Mouse (Mus musculus) limb, embryonic 10.5 days (tissue): ENCODE results near the gene Polg. TPM values are rescaled to one million over a fixed set of nuclear protein-coding genes. Genes with fewer than 3 reads are reported as not detected.

ENCODE experiments used
- DNase-seq: peaks from one replicate; pipeline ENCODE4 v3.0.0-alpha.2; 2017; ENCODE audit warnings: low spot score
- H3K27ac ChIP-seq: fragments of 300-500 bp; sonication (generic); 2 replicates; pipeline ENCODE4 v1.5.1; 2016; ENCODE audit warnings: mild to moderate bottlenecking
- H3K27me3 ChIP-seq: fragments of 300-500 bp; sonication (generic); 2 replicates; pipeline ENCODE4 v1.6.1; 2016; ENCODE audit warnings: low read depth, mild to moderate bottlenecking; ENCODE audit not compliant: poor library complexity, severe bottlenecking
- H3K36me3 ChIP-seq: fragments of 300-500 bp; sonication (generic); 2 replicates; pipeline ENCODE4 v1.6.1; 2016; ENCODE audit warnings: mild to moderate bottlenecking, moderate library complexity
- H3K4me1 ChIP-seq: fragments of 300-500 bp; sonication (generic); 2 replicates; pipeline ENCODE4 v1.6.1; 2016
- H3K4me3 ChIP-seq: fragments of 300-500 bp; sonication (generic); 2 replicates; pipeline ENCODE4 v1.5.1; 2016; ENCODE audit warnings: mild to moderate bottlenecking, moderate library complexity
- H3K9me3 ChIP-seq: fragments of 300-500 bp; sonication (generic); replicated peaks from 2 replicates; pipeline ENCODE4 v1.6.1; 2016; ENCODE audit warnings: mild to moderate bottlenecking
- WGBS: fragments of 180-500 bp; shearing (Covaris S2); methylation state at CpG from one replicate; pipeline ENCODE4 v1.1.7; 2016; 5-methylcytosine and 5-hydroxymethylcytosine counted together
- polyA plus RNA-seq: library from polyadenylated mRNA; unstranded; fragments of >200 nt; fragmentation: Nextera tagmentation; extraction: Ambion mirVana; gene quantifications from 2 replicates; pipeline ENCODE4 v1.2.1, GENCODE M21; 2016

The Polg gene
- polyA plus RNA-seq, 1 experiment from 2014 or later: 42.3 TPM

DNA sequence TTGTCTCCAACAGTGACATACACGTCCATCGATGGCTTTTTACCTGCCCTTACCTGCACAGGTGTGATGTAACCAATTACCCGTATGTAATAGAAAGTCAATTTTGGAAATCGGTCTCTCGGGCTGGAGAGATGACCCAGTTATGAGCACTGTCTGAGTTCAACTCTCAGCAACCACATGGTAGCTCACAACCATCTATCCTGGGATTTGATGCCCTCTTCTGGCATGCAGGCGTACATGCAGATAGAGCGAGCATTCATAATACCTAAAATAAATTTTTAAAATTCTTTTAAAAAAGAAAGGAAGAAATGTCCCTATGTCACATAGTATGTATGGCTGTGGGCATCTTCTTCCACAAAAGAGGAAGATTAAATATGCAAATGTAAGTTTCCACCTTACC lies 5.3 kb upstream of the Polg start:
- Histone ChIP-seq H3K36me3 (no peaks in the 10 kb centered on the region), H3K27me3 (peaks cover 10% of the 10 kb centered on the region; the same call in 1 of the 2 replicates), H3K27ac (no peak overlapping the region), H3K4me3 (no peak overlapping the region), H3K9me3 (0 out of 2 replicates have a peak, but pooled peaks cover 1% of the 10 kb centered on the region), H3K4me1 (peaks cover 27% of the 10 kb centered on the region)
- DNase-seq: no peak
- WGBS: 71% methylated on average over 7 of the region's 7 CpGs

DNA sequence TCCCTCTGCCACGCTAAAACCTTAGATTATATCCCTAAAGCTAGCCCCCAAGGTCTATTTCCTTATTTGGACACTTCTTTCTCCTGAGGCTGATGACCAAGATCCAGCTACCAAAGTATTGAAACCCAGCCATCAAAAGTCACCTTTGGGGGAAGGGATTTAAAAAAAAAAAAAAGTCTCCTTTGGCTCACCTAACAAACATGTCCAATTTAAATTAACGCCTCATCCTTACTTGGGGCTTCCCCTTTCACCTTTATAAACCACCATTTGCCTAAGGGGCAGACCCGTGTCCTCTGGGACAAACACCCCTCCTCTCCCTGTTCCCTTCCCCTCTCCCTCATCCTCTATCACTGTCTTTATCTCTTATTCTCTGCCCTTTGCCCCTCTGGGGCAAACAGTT lies 4.6 kb upstream of the Polg start:
- H3K4me1 ChIP-seq: peaks cover 30% of the 10 kb centered on the region
- WGBS: 59% methylated on average over 3 of the region's 3 CpGs
- DNase-seq: no peak

DNA sequence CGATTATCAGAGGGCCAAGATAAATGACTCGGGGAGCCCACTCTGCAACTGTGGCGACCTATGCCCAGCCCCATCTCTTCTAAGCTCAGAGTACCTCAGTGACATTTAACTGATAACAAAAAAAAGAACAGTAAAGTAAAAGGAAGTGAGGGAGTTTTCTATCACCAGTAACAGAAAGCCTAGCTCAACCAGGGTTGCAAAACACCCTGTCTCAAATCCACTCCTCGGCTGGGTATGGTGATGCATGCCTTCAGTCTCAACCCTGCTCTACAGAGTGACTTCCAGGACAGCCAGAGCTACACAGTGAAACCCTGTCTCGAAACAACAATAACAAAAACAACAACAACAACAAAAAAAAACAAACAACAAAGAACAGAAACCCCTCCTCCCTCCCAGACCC lies 3.6 kb upstream of the Polg start:
- H3K36me3 ChIP-seq: no peaks in the 10 kb centered on the region; the same call in 1 of the 2 replicates
- peaks cover 13% of the 10 kb centered on the region for H3K27me3 ChIP-seq
- DNase-seq: no peak
- 73% methylated on average over 5 of the region's 5 CpGs for WGBS
- H3K9me3 ChIP-seq: 0 out of 2 replicates have a peak, but pooled peaks cover 1% of the 10 kb centered on the region
- no peak overlapping the region for H3K27ac ChIP-seq
- no peak overlapping the region for H3K4me3 ChIP-seq
- H3K4me1 ChIP-seq: peaks cover 39% of the 10 kb centered on the region

More for the DNA sequence above, 4.6 kb upstream of the Polg start:
- 0 out of 2 replicates have a peak, but pooled peaks cover 1% of the 10 kb centered on the region for H3K9me3 ChIP-seq
- H3K36me3 ChIP-seq: no peaks in the 10 kb centered on the region
- H3K27ac ChIP-seq: no peak overlapping the region
- peaks cover 10% of the 10 kb centered on the region; the same call in 1 of the 2 replicates for H3K27me3 ChIP-seq
- H3K4me3 ChIP-seq: no peak overlapping the region

DNA sequence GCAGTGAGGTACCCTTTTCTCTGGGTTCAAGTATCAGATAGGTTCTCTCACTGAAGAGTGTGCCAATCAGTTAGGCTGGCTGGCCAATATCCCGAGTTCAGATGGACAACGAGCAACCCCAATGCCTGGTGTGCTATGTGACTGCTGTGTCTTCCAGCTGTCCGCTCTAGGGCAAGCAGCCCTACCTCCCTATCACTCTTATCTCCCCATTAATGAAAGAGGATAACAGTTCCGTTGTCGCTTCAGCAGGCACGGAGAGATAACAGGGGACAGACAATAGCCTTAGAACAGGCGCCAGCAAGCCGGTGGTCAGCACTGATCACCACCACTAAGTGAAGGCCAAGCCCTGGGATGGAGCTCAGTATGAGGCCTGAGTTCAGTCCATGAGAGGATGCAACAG lies 2.8 kb upstream of the Polg start:
- Histone ChIP-seq H3K4me1 (peaks cover 47% of the 10 kb centered on the region), H3K27ac (no peak overlapping the region), H3K9me3 (0 out of 2 replicates have a peak, but pooled peaks cover 1% of the 10 kb centered on the region), H3K27me3 (peaks cover 21% of the 10 kb centered on the region), H3K36me3 (peaks cover 7% of the 10 kb centered on the region; the same call in 1 of the 2 replicates), H3K4me3 (no peak overlapping the region)
- no peak for DNase-seq
- WGBS: 46% methylated on average over 8 of the region's 8 CpGs

DNA sequence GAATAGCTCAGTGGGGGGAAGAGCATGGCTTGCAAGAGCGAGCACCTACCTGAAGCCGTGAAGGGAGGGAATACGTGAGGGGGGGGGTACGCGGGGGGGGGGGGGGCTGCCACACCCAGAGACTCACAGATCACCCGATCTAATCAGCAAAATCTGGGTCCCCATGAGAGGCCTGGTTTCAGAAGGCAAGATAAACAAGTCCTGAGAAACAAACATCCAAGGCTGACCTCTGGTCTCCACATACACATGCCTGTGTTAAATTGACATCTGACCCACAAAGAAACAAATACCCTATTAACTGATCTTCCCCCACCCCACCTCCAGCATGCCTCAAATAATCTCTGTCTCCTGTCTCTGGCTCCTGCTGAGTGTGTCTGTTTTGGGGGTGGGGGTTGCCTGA lies 1.8 kb upstream of the Polg start:
- DNase-seq: no peak
- Histone ChIP-seq H3K27me3 (peaks cover 21% of the 10 kb centered on the region), H3K4me1 (peaks cover 47% of the 10 kb centered on the region), H3K27ac (peak overlapping the region; percentile 34; the same call in 1 of the 2 replicates), H3K4me3 (peak overlapping the region; percentile 93), H3K9me3 (0 out of 2 replicates have a peak, but pooled peaks cover 1% of the 10 kb centered on the region), H3K36me3 (peaks cover 16% of the 10 kb centered on the region)
- WGBS: 9% methylated on average over 6 of the region's 6 CpGs

DNA sequence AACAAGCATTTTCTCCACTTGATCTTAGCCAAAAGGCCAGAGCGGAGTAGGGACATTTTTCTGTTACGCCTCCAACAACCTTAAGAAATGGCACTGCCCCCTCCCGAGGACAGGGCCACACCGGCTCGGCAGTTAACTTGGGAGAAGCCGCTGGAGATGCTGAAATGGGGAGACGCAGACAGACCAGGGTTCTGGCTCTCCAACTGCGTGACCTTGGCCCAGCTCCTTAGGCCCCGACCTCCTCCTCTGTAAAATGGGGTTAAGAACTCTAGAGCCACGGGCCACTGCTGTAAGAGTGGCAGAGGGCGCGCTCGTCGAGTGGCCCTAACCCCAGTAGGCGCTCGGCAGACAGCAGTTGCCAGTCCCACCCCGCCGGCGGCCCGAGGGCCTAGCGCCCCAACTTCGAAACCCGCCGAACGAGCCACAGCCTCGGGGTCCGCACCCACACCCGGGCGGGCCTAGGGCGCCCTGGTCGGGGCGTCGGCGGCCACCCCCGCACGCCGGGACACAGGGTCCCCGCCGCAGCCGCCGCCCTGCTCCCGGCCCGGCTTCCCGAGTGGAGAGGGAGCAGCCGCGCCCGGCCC lies 609 bp downstream of the Polg start:
- Histone ChIP-seq H3K36me3 (peaks cover 37% of the 10 kb centered on the region), H3K27ac (peak overlapping the region; percentile 92), H3K9me3 (no peaks in the 10 kb centered on the region), H3K4me1 (peaks cover 47% of the 10 kb centered on the region), H3K27me3 (peaks cover 21% of the 10 kb centered on the region), H3K4me3 (peak overlapping the region; percentile 93)
- WGBS: under 1% methylated on average over 45 of the region's 47 CpGs
- peak; percentile 77 for DNase-seq

DNA sequence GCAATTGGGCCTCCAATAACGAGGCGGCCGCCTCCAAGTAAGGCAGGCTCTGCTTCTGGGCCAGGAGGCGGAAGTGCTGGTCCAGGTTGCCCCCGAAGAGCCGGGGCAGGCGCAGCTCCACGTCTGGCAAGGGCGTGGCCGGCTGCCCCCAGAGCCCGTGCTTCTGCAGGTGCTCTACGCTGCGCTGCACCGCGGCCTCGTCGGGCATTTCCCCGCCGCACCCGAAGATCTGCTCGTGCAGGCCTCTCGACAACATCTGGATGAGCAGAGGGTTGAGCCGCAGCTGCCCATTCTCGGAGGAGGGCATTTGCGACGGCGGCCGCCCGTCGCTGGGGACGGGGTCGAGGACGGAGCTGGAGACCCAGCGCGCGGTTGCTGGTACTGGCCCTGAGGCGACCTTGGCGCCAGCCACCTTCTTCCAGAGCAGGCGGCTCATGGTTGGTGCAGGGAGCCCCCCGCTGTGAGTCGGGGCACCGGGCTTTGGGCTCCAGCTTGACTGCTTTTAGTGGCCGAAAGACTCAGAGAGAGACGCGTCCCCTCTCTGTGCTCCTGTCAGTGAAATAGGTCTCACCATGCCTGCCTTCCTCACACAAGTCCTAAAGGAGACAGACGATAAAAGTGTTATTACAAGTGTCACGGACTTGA lies 1.3 kb downstream of the Polg start:
- no peaks in the 10 kb centered on the region for H3K9me3 ChIP-seq
- peak overlapping the region; percentile 93 for H3K4me3 ChIP-seq
- peak; percentile 59 for DNase-seq
- H3K27ac ChIP-seq: peak overlapping the region; percentile 92
- H3K4me1 ChIP-seq: peaks cover 47% of the 10 kb centered on the region
- peaks cover 43% of the 10 kb centered on the region for H3K36me3 ChIP-seq
- peaks cover 21% of the 10 kb centered on the region for H3K27me3 ChIP-seq
- WGBS: 8% methylated on average over 47 of the region's 47 CpGs

DNA sequence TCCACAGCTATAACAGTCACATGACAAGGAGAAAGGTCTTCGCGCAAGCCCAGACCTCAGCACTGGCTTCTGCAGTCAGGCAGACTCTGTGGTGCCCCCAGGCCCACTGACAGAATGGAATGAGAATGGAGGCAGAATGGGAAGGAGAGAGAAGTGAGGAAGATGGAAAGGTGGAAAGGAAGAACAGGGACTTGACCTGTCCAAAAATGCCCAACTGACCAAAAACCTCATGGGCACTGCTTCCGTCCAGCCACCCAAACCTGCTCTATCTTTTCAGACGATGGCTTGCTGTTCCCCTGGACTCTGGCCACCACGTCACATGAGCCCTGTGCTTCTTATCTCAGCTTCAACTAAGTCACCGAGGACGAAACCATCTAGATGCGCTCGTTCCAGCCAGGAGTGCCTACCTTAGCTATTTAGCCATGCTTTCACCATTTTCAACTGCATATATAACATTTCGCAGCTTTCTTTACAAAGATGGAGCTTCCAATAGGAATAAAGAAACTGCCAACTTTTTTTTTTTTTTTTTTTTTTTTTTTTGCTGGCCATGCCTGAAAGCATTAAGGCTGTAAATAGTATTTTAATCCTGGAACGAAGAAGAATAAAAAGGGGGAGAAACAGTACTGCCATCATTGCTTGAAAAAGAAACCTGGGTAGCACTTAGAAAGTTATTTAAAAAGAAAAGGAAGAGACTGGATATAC lies 2.6 kb downstream of the Polg start:
- 93% methylated on average over 11 of the region's 11 CpGs for WGBS
- Histone ChIP-seq H3K27me3 (peaks cover 13% of the 10 kb centered on the region), H3K9me3 (no peaks in the 10 kb centered on the region), H3K4me1 (peaks cover 40% of the 10 kb centered on the region), H3K27ac (no peak overlapping the region), H3K36me3 (peaks cover 57% of the 10 kb centered on the region), H3K4me3 (no peak overlapping the region)
- DNase-seq: no peak

DNA sequence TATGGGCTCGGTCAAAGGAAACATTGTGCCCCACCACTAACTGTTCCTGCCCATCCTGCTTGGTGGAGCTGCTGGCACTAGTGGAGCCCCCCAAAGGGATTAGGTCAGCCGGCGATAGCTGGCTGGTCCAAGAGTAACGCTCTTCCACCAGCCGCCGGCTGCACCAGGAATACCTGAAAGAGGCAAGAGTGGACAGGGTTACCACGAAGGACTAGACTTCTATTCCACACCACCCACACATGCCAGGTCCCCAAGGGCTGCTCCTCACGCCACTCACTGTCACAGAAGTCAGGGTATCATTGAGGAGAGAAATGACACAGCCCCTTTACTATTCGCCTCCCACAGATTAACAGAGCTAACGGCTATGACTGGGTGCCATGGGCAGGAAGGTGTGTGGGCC lies 4.4 kb downstream of the Polg start:
- Histone ChIP-seq H3K4me1 (peaks cover 22% of the 10 kb centered on the region), H3K4me3 (no peak overlapping the region), H3K36me3 (peaks cover 75% of the 10 kb centered on the region), H3K27ac (no peak overlapping the region), H3K27me3 (peaks cover 10% of the 10 kb centered on the region), H3K9me3 (no peaks in the 10 kb centered on the region)
- WGBS: 92% methylated on average over 10 of the region's 10 CpGs
- no peak for DNase-seq

DNA sequence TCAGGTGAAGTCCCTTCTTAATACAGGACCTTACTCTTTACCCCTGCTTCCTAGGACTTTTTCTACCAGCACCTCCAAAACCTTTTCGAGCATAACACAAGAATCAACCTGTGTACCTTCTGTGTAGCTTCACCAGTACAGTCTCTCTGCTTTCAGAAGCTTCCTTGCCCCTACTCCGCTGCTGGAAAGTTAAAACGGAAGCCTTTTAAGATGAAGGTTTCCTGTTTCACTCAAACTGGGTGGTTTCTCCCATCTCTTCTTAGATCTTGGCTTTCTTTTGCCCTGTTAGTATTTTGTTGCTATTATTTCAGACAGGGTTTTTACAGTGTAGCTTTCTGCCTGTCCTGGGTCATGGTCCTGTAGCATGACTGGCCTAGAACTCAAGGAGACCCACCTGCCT lies 18.7 kb downstream of the Polg start:
- H3K27me3 ChIP-seq: no peaks in the 10 kb centered on the region
- no peak overlapping the region for H3K27ac ChIP-seq
- no peaks in the 10 kb centered on the region for H3K9me3 ChIP-seq
- peaks cover 99% of the 10 kb centered on the region for H3K36me3 ChIP-seq
- DNase-seq: no peak
- WGBS: 88% methylated on average over 3 of the region's 3 CpGs
- H3K4me1 ChIP-seq: no peaks in the 10 kb centered on the region
- no peak overlapping the region for H3K4me3 ChIP-seq

DNA sequence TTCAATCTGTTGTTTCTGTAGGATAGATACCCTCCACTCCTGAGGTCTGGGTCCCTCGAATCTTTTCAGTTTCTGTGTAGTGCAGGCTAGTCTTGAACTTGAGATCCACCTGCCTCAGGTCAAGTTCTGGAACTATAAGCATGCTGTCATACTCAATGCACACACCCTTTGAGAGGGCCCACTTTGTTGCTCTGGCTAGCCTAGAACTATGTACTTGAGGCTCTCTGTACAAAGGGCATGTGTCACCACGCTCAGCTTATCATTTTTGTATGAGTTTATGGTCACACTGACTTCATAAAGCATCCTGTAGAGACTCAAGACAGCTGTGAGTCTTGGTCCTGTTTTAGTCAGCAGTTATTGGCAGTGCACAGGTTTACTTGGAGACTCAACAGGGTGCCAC lies 19.1 kb downstream of the Polg start:
- no peaks in the 10 kb centered on the region for H3K4me1 ChIP-seq
- 94% methylated on average over 2 of the region's 2 CpGs for whole genome bisulfite sequencing
- H3K36me3 ChIP-seq: peaks cover 99% of the 10 kb centered on the region
- no peak for DNase-seq
- H3K9me3 ChIP-seq: no peaks in the 10 kb centered on the region
- H3K4me3 ChIP-seq: no peak overlapping the region
- no peaks in the 10 kb centered on the region for H3K27me3 ChIP-seq
- H3K27ac ChIP-seq: no peak overlapping the region

DNA sequence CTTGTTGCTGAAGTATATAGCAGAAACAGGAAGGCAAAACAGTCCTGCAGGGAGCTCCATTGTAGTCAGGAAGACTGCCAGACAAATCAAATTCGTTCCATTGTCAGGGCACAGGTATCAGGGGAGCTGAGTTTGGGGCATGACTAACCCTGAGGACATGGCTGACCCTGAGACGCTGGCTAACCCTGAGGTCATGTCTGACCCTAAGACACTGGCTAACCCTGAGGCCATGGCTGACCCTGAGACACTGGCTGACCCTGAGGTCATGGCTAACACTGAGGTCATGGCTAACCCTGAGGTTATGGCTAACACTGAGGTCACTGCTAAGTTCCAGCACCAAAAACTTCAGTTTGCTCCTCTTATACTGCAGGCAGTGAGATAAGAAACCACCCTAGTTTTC lies 26.1 kb downstream of the Polg start:
- H3K4me3 ChIP-seq: no peak overlapping the region
- no peaks in the 10 kb centered on the region for H3K4me1 ChIP-seq
- H3K27ac ChIP-seq: no peak overlapping the region
- peaks cover 78% of the 10 kb centered on the region for H3K36me3 ChIP-seq
- no peaks in the 10 kb centered on the region for H3K27me3 ChIP-seq
- DNase-seq: no peak
- H3K9me3 ChIP-seq: no peaks in the 10 kb centered on the region
- whole genome bisulfite sequencing: 85% methylated on average over 2 of the region's 2 CpGs

DNA sequence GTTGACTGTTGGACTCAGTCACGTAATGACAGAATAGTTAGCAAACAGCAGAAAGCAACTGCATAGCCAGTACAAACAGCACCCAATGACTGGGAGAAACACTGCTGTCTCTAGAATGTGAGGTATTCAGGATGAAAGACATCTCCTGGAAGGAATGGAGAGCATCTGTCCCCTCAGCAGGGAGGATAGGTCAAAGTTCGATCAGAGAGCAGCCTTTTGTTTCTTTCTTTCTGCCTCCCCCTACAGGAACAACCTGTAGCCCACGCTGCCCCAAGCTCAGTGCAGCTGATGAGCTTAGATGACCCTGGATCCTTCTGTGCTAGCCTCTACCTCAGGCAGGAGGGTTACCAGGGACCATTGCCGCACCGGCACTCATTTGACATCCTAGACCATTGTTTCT lies 37.9 kb downstream of the Polg start:
- Histone ChIP-seq H3K9me3 (no peaks in the 10 kb centered on the region), H3K36me3 (peaks cover 52% of the 10 kb centered on the region), H3K4me1 (no peaks in the 10 kb centered on the region), H3K4me3 (no peak overlapping the region), H3K27me3 (no peaks in the 10 kb centered on the region), H3K27ac (no peak overlapping the region)
- WGBS: 66% methylated on average over 5 of the region's 5 CpGs
- DNase-seq: no peak
